Mouse (Mus musculus) hindbrain, embryonic 10.5 days (tissue): Measurements from ENCODE around the gene Vangl2. TPM values are rescaled to one million over a fixed set of nuclear protein-coding genes. Genes with fewer than 3 reads are reported as not detected.

Source experiments
- DNase-seq: peaks from one replicate; pipeline ENCODE4 v3.0.0-alpha.2; 2017; ENCODE audit warnings: low spot score
- H3K27ac ChIP-seq: fragments of 300-500 bp; sonication (generic); 2 replicates; pipeline ENCODE4 v1.5.1; 2016; ENCODE audit warnings: mild to moderate bottlenecking, moderate library complexity
- H3K27me3 ChIP-seq: fragments of 300-500 bp; sonication (generic); 2 replicates; pipeline ENCODE4 v1.6.1; 2016; ENCODE audit warnings: mild to moderate bottlenecking; ENCODE audit not compliant: poor library complexity, insufficient read depth, severe bottlenecking
- H3K36me3 ChIP-seq: fragments of 300-500 bp; sonication (generic); 2 replicates; pipeline ENCODE4 v1.6.1; 2016; ENCODE audit warnings: mild to moderate bottlenecking, moderate library complexity
- H3K4me1 ChIP-seq: fragments of 300-500 bp; sonication (generic); replicated peaks from 2 replicates; pipeline ENCODE4 v1.6.1; 2016; ENCODE audit warnings: mild to moderate bottlenecking
- H3K4me3 ChIP-seq: fragments of 300-500 bp; sonication (generic); 2 replicates; pipeline ENCODE4 v1.5.1; 2016; ENCODE audit warnings: mild to moderate bottlenecking, moderate library complexity
- H3K9me3 ChIP-seq: fragments of 300-500 bp; sonication (generic); 2 replicates; pipeline ENCODE4 v1.6.1; 2016; ENCODE audit warnings: mild to moderate bottlenecking, moderate library complexity
- WGBS: fragments of 180-500 bp; shearing (Covaris S2); methylation state at CpG from one replicate; pipeline ENCODE4 v1.1.7; 2016; 5-methylcytosine and 5-hydroxymethylcytosine counted together
- polyA plus RNA-seq: library from polyadenylated mRNA; unstranded; fragments of >200 nt; fragmentation: Nextera tagmentation; extraction: Ambion mirVana; gene quantifications from 2 replicates; pipeline ENCODE4 v1.2.1, GENCODE M21; 2016

Vangl2 gene
- polyA plus RNA-seq, 1 experiment from 2014 or later = 72.6 TPM

- Histone ChIP-seq H3K4me3 (peak within 1 kb of the TSS; percentile 59), H3K36me3 (peaks cover 10% of the 10 kb centered on the region), H3K4me1 (peaks cover 87% of the 10 kb centered on the region), H3K9me3 (no peaks in the 10 kb centered on the region), H3K27ac (peak within 1 kb of the TSS; percentile 88), H3K27me3 (peaks cover 43% of the 10 kb centered on the region)
- DNase-seq = peak; percentile 73
- WGBS = 13% methylated on average over 2 of the region's 2 CpGs
These were observed 29.3 kb upstream of the Vangl2 start, which contains the start of gene Nhlh1 for GRCm38 (mm10) chr1:172057491-172057921. Gene Nhlh1, minus strand, starts transcription at chr1:172057573.

- Histone ChIP-seq H3K9me3 (no peaks in the 10 kb centered on the region), H3K27ac (peak overlapping the region; percentile 88), H3K4me3 (peak overlapping the region; percentile 59), H3K27me3 (peaks cover 52% of the 10 kb centered on the region), H3K36me3 (peaks cover 10% of the 10 kb centered on the region), H3K4me1 (peaks cover 77% of the 10 kb centered on the region)
- 71% methylated on average over 4 of the region's 4 CpGs for WGBS
- no peak for DNase-seq
These were observed 28.0 kb upstream of the Vangl2 start for GRCm38 (mm10) chr1:172056251-172056650.

- WGBS = 3% methylated on average over 42 of the region's 42 CpGs
- peak overlapping the region; percentile 86 for H3K27ac ChIP-seq
- H3K9me3 ChIP-seq = no peaks in the 10 kb centered on the region
- peaks cover 69% of the 10 kb centered on the region for H3K4me1 ChIP-seq
- peak overlapping the region; percentile 59 for H3K4me3 ChIP-seq
- peaks cover 52% of the 10 kb centered on the region for H3K27me3 ChIP-seq
- H3K36me3 ChIP-seq = peaks cover 10% of the 10 kb centered on the region
- DNase-seq = no peak
These were observed 25.5 kb upstream of the Vangl2 start for GRCm38 (mm10) chr1:172053541-172054440.

GRCm38 (mm10) chr1:172052766-172053279, 24.6 kb upstream of the Vangl2 start:
- Histone ChIP-seq H3K27me3 (peaks cover 52% of the 10 kb centered on the region), H3K4me1 (peaks cover 69% of the 10 kb centered on the region), H3K36me3 (peaks cover 10% of the 10 kb centered on the region), H3K9me3 (no peaks in the 10 kb centered on the region), H3K4me3 (peak overlapping the region; percentile 59), H3K27ac (peak overlapping the region; percentile 86)
- 5% methylated on average over 10 of the region's 10 CpGs for WGBS
- DNase-seq = no peak

- 14% methylated on average over 13 of the region's 13 CpGs for WGBS
- peak; percentile 84 for DNase-seq
- Histone ChIP-seq H3K36me3 (peaks cover 9% of the 10 kb centered on the region), H3K4me3 (peak overlapping the region; percentile 29), H3K27ac (peak overlapping the region; percentile 92), H3K27me3 (peaks cover 39% of the 10 kb centered on the region), H3K9me3 (no peaks in the 10 kb centered on the region), H3K4me1 (peaks cover 62% of the 10 kb centered on the region)
These were observed 21.0 kb upstream of the Vangl2 start for GRCm38 (mm10) chr1:172049131-172049782.

GRCm38 (mm10) chr1:172048241-172048734, 20.0 kb upstream of the Vangl2 start:
- whole genome bisulfite sequencing = 17% methylated on average over 6 of the region's 6 CpGs

GRCm38 (mm10) chr1:172046938-172047337, 18.7 kb upstream of the Vangl2 start:
- Histone ChIP-seq H3K4me3 (no peak overlapping the region), H3K27ac (peak overlapping the region; percentile 92), H3K36me3 (no peaks in the 10 kb centered on the region), H3K4me1 (peaks cover 43% of the 10 kb centered on the region), H3K27me3 (peaks cover 17% of the 10 kb centered on the region; the same call in 1 of the 2 replicates), H3K9me3 (no peaks in the 10 kb centered on the region)
- 14% methylated on average over 5 of the region's 5 CpGs for WGBS
- peak; percentile 86 for DNase-seq

More at GRCm38 (mm10) chr1:172048241-172048734, 20.0 kb upstream of the Vangl2 start:
- Histone ChIP-seq H3K4me3 (peak overlapping the region; percentile 29), H3K4me1 (peaks cover 52% of the 10 kb centered on the region), H3K27me3 (peaks cover 30% of the 10 kb centered on the region), H3K36me3 (no peaks in the 10 kb centered on the region), H3K27ac (peak overlapping the region; percentile 92), H3K9me3 (no peaks in the 10 kb centered on the region)
- no peak for DNase-seq

GRCm38 (mm10) chr1:172046410-172046809, 18.2 kb upstream of the Vangl2 start:
- DNase-seq = no peak
- H3K4me1 ChIP-seq = peaks cover 43% of the 10 kb centered on the region
- no peak overlapping the region for H3K4me3 ChIP-seq
- H3K27ac ChIP-seq = peak overlapping the region; percentile 92; the same call in 1 of the 2 replicates
- H3K27me3 ChIP-seq = peaks cover 13% of the 10 kb centered on the region; the same call in 1 of the 2 replicates
- 80% methylated on average over 8 of the region's 8 CpGs for WGBS
- H3K36me3 ChIP-seq = no peaks in the 10 kb centered on the region
- no peaks in the 10 kb centered on the region for H3K9me3 ChIP-seq

- Histone ChIP-seq H3K27ac (peak overlapping the region; percentile 35; the same call in 1 of the 2 replicates), H3K4me3 (no peak overlapping the region), H3K9me3 (no peaks in the 10 kb centered on the region), H3K36me3 (no peaks in the 10 kb centered on the region), H3K4me1 (peaks cover 40% of the 10 kb centered on the region), H3K27me3 (no peaks in the 10 kb centered on the region)
- DNase-seq = no peak
- 86% methylated on average over 2 of the region's 2 CpGs for WGBS
These were observed 1.7 kb upstream of the Vangl2 start for GRCm38 (mm10) chr1:172029914-172030313.

GRCm38 (mm10) chr1:172027809-172028102, 488 bp downstream of the Vangl2 start:
- peak overlapping the region; percentile 99 for H3K27ac ChIP-seq
- WGBS = 6% methylated on average over 10 of the region's 10 CpGs
- no peaks in the 10 kb centered on the region for H3K9me3 ChIP-seq
- H3K4me3 ChIP-seq = peak overlapping the region; percentile 97
- DNase-seq = no peak
- H3K27me3 ChIP-seq = no peaks in the 10 kb centered on the region
- peaks cover 15% of the 10 kb centered on the region for H3K36me3 ChIP-seq
- peaks cover 62% of the 10 kb centered on the region for H3K4me1 ChIP-seq

GRCm38 (mm10) chr1:172027010-172027808, 1.0 kb downstream of the Vangl2 start:
- H3K4me1 ChIP-seq = peaks cover 67% of the 10 kb centered on the region
- no peaks in the 10 kb centered on the region for H3K27me3 ChIP-seq

More at GRCm38 (mm10) chr1:172027010-172027808, 1.0 kb downstream of the Vangl2 start:
- H3K9me3 ChIP-seq = no peaks in the 10 kb centered on the region
- DNase-seq = peak; percentile 95
- H3K4me3 ChIP-seq = peak overlapping the region; percentile 97
- under 1% methylated on average over 54 of the region's 54 CpGs for WGBS
- H3K27ac ChIP-seq = peak overlapping the region; percentile 99
- H3K36me3 ChIP-seq = peaks cover 20% of the 10 kb centered on the region
